Mouse (Mus musculus): ENCODE data around the gene Tmc2.

Tmc2 gene

GRCm38 (mm10) chr2:130297580-130297979, 102.6 kb downstream of the Tmc2 start:
- DNase-seq, result no peak

- DNase-seq, result no peak
Observed at GRCm38 (mm10) chr2:130303014-130303413, 108.0 kb downstream of the Tmc2 start.

Measured in cerebellum, adult 8-10 months (tissue).